Mouse (Mus musculus): ENCODE measurements around the gene Slc44a3. TPM values are rescaled to one million over a fixed set of nuclear protein-coding genes. Genes with fewer than 3 reads are reported as not detected.

The Slc44a3 gene
- polyA plus RNA-seq, 1 experiment, result 0.52 TPM

- no peaks in the 10 kb centered on the region; the same call in 1 of the 2 replicates for H3K27me3 ChIP-seq (ENCODE audit: control insufficient read depth, insufficient read depth, low read length)
- WGBS, result 85% methylated on average over 3 of the region's 3 CpGs
- no peak overlapping the region for H3K27ac ChIP-seq (ENCODE audit: insufficient read depth, low read length)
- no peaks in the 10 kb centered on the region for H3K4me1 ChIP-seq (ENCODE audit: control insufficient read depth, insufficient read depth, low read length)
- TF ChIP-seq CTCF (IDR thresholded peaks at IDR 0.05; ENCODE audit: borderline replicate concordance, insufficient read depth, low read depth, low read length) (peak; percentile 80), POLR2A (IDR thresholded peaks at IDR 0.05; ENCODE audit: borderline replicate concordance, insufficient read depth, low read length) (no peak)
- no peak overlapping the region for H3K4me3 ChIP-seq (replicated peaks; ENCODE audit: insufficient read depth, low read depth, low read length)
- DNase-seq, result peak; percentile 30 to 59
These were observed 3.8 kb upstream of the Slc44a3 start for GRCm38 (mm10) chr3:121535813-121536504.

DNA sequence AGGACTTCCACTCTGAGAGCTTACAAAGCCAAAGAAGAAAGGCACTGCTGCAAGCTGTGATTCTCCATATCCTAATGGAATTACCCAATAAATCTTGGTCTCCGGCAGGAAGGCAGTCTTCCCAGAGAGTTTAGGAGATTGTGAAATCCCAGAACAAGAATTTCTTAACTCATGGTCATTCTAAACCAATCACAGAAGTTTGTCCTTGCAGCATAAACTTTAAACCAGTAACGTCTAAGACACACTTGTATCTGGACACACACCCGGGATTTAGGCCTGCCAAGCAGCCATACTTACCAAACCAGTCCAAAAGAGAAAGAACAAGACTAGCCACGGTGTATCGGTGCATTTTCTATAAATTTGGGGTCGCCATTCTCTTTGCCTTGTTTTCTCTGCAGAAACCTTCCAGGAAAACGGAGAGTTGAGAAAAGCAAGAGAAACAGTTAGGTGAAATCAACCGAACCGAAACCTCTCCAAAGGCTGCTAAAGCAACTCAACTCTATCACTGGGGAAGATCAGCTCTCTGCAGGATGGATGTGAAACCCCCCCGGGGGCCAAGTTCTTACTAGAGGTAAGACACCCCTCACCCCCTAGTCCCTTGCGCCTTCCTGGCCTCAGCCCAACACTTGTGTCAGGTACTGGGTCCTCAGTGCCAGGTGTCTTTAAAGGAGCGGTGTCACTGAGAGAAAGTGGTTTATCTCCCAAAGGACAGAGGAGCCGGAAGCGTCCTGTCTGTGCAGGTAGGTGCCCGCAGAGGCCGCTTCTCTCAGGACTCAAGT, 645 bp downstream of the Slc44a3 start:
- Histone ChIP-seq H3K27ac (ENCODE audit: insufficient read depth, low read length) (no peak overlapping the region), H3K4me3 (replicated peaks; ENCODE audit: insufficient read depth, low read depth, low read length) (no peak overlapping the region), H3K4me1 (ENCODE audit: control insufficient read depth, insufficient read depth, low read length) (no peaks in the 10 kb centered on the region), H3K27me3 (ENCODE audit: control insufficient read depth, insufficient read depth, low read length) (no peaks in the 10 kb centered on the region; the same call in 1 of the 2 replicates)
- DNase-seq, result no peak
- TF ChIP-seq CTCF (IDR thresholded peaks at IDR 0.05; ENCODE audit: borderline replicate concordance, insufficient read depth, low read depth, low read length) (no peak), POLR2A (IDR thresholded peaks at IDR 0.05; ENCODE audit: borderline replicate concordance, insufficient read depth, low read length) (no peak)
- WGBS, result 63% methylated on average over 16 of the region's 16 CpGs

DNA sequence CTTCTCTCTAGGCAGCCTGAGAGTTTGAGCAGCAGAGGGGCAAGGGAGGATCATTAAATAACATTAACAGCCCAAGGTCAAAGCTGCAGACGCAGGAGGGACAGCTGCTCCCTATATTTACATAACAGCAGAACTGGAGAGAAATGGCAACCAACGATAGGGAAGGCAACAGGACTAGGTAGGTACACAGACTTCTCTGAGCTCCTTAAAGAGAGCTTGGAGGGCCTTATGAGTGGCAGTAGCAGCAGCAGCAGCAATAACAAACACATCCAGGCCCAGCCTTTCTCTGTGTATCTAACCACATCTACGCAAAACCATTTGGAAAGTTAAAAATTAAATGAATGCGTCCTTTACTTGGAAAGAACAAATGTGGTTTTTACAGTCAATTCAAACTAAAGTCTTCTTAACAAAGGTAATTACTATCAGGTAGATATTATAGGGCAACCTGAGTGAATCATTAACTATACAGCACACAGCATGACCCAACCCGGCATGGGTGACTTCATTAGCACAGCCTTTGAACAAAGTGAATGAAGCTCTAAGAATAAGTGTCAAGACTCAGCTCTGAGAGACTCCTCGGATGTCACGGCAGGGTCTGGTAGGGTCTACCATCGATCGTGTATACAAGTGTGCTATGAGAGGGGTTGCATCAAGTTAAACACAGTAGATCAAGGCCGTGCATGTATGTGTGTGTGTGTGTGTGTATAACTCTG, 1.5 kb downstream of the Slc44a3 start:
- WGBS, result 81% methylated on average over 10 of the region's 10 CpGs
- no peaks in the 10 kb centered on the region for H3K4me1 ChIP-seq (ENCODE audit: control insufficient read depth, insufficient read depth, low read length)
- H3K27ac ChIP-seq (ENCODE audit: insufficient read depth, low read length), result no peak overlapping the region
- H3K4me3 ChIP-seq (replicated peaks; ENCODE audit: insufficient read depth, low read depth, low read length), result no peak overlapping the region
- H3K27me3 ChIP-seq (ENCODE audit: control insufficient read depth, insufficient read depth, low read length), result no peaks in the 10 kb centered on the region; the same call in 1 of the 2 replicates
- TF ChIP-seq POLR2A (IDR thresholded peaks at IDR 0.05; ENCODE audit: borderline replicate concordance, insufficient read depth, low read length) (no peak), CTCF (IDR thresholded peaks at IDR 0.05; ENCODE audit: borderline replicate concordance, insufficient read depth, low read depth, low read length) (no peak)
- DNase-seq, result no peak

GRCm38 (mm10) chr3:121526096-121527093, 5.8 kb downstream of the Slc44a3 start:
- DNase-seq, result no peak
- Histone ChIP-seq H3K27me3 (ENCODE audit: control insufficient read depth, insufficient read depth, low read length) (no peaks in the 10 kb centered on the region; the same call in 1 of the 2 replicates), H3K27ac (ENCODE audit: insufficient read depth, low read length) (no peak overlapping the region), H3K4me1 (ENCODE audit: control insufficient read depth, insufficient read depth, low read length) (no peaks in the 10 kb centered on the region), H3K4me3 (replicated peaks; ENCODE audit: insufficient read depth, low read depth, low read length) (no peak overlapping the region)
- TF ChIP-seq POLR2A (IDR thresholded peaks at IDR 0.05; ENCODE audit: borderline replicate concordance, insufficient read depth, low read length), result no peak
- no peak for TF ChIP-seq CTCF (IDR thresholded peaks at IDR 0.05; ENCODE audit: borderline replicate concordance, insufficient read depth, low read depth, low read length)
- 69% methylated on average over 17 of the region's 17 CpGs for WGBS

DNA sequence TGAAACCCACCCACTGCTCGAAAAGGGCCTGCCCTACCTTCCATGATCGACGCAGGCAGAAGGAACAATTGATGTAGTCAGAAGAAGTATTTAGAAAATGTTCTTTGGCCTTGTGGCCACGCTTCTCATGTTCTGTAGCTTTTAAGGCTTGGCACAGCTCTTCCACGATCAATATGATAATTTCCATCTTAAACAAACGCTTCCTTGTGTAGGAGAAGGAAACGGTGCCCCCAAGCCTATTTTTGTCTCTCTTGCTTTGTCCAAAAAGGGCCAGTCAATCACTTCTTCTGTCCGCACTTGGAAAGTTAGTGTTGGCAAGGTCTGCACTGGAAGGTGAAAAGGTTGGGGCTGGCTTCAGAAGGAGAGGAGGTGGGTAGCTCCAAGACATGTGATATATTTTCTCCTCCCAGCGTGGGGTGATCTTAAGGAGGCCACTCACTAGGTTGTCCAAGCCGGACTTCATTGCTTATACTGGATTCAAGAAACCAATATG, 10.5 kb downstream of the Slc44a3 start:
- no peak for DNase-seq
- no peaks in the 10 kb centered on the region for H3K4me1 ChIP-seq (ENCODE audit: control insufficient read depth, insufficient read depth, low read length)
- TF ChIP-seq POLR2A (IDR thresholded peaks at IDR 0.05; ENCODE audit: borderline replicate concordance, insufficient read depth, low read length), result no peak
- no peak for TF ChIP-seq CTCF (IDR thresholded peaks at IDR 0.05; ENCODE audit: borderline replicate concordance, insufficient read depth, low read depth, low read length)
- H3K27ac ChIP-seq (ENCODE audit: insufficient read depth, low read length), result no peak overlapping the region
- WGBS, result 79% methylated on average over 10 of the region's 10 CpGs
- no peak overlapping the region for H3K4me3 ChIP-seq (replicated peaks; ENCODE audit: insufficient read depth, low read depth, low read length)
- H3K27me3 ChIP-seq (ENCODE audit: control insufficient read depth, insufficient read depth, low read length), result no peaks in the 10 kb centered on the region; the same call in 1 of the 2 replicates

- Histone ChIP-seq H3K27ac (ENCODE audit: insufficient read depth, low read length) (no peak overlapping the region), H3K4me3 (replicated peaks; ENCODE audit: insufficient read depth, low read depth, low read length) (no peak overlapping the region), H3K27me3 (ENCODE audit: control insufficient read depth, insufficient read depth, low read length) (no peaks in the 10 kb centered on the region; the same call in 1 of the 2 replicates), H3K4me1 (ENCODE audit: control insufficient read depth, insufficient read depth, low read length) (no peaks in the 10 kb centered on the region)
- 94% methylated on average over 3 of the region's 3 CpGs for WGBS
- DNase-seq, result no peak
- no peak for TF ChIP-seq POLR2A (IDR thresholded peaks at IDR 0.05; ENCODE audit: borderline replicate concordance, insufficient read depth, low read length)
- no peak for TF ChIP-seq CTCF (IDR thresholded peaks at IDR 0.05; ENCODE audit: borderline replicate concordance, insufficient read depth, low read depth, low read length)
These were observed 11.1 kb downstream of the Slc44a3 start for GRCm38 (mm10) chr3:121521123-121521522.
